ENCODE assay signal across 8 mouse cellular contexts in genomic region chr4:106987725-106988364, GRCm38 (mm10).
DNase-seq lines count a peak whose midpoint lies in the region; ATAC-seq lines count a peak whose summit lies in the region.

No protein-coding gene starts in this region.

- H3K4me2 ChIP-seq in hindbrain, embryonic 16.5 days (ENCODE audit: low read length): no peak overlapping the region; the same call in 1 of the 2 replicates

- H3K9ac ChIP-seq in hindbrain, embryonic 16.5 days (ENCODE audit: low read depth, low read length): no peak overlapping the region

- H3K27ac ChIP-seq in hindbrain, embryonic 16.5 days (ENCODE audit: low read depth, low read length): peak overlapping the region; percentile 18; the same call in 1 of the 2 replicates

- H3K4me3 ChIP-seq in hindbrain, embryonic 16.5 days (ENCODE audit: low read length): no peak overlapping the region
- H3K4me3 ChIP-seq in megakaryocyte, embryonic 14.5 days (replicated peaks): peak overlapping the region; percentile 84

- no peak for ATAC-seq in hindbrain, embryonic 16.5 days

- peak; percentile 81 for DNase-seq in ZHBTc4 (ENCODE audit: low read depth, low spot score)
- peak; percentile 84 to 87 for DNase-seq in cerebellum, postnatal 10 days
- DNase-seq in gastrocnemius, adult 18-20 months (ENCODE audit: low spot score): peak; percentile 91
- peak; percentile 50 for DNase-seq in left cerebral cortex, adult 8-10 months (ENCODE audit: low spot score in 2 of 2)
- peak; percentile 57 for DNase-seq in right cerebral cortex, postnatal 14 days
- DNase-seq in urinary bladder, postnatal 14 days (ENCODE audit: low spot score): peak; percentile 85

- no peaks in the 10 kb centered on the region for H3K9me3 ChIP-seq in hindbrain, embryonic 16.5 days (ENCODE audit: control insufficient read depth, low read length)
- H3K9me3 ChIP-seq in megakaryocyte, embryonic 14.5 days: no peaks in the 10 kb centered on the region

- WGBS in hindbrain, embryonic 16.5 days: 20% methylated on average over 7 of the region's 7 CpGs

- no peaks in the 10 kb centered on the region for H3K36me3 ChIP-seq in hindbrain, embryonic 16.5 days (ENCODE audit: control insufficient read depth, insufficient read depth, low read length)
- peaks cover 42% of the 10 kb centered on the region for H3K36me3 ChIP-seq in megakaryocyte, embryonic 14.5 days (replicated peaks; ENCODE audit: low read length)

- H3K4me1 ChIP-seq in hindbrain, embryonic 16.5 days (ENCODE audit: control insufficient read depth, insufficient read depth, low read depth, low read length): peaks cover 57% of the 10 kb centered on the region
- peaks cover 83% of the 10 kb centered on the region for H3K4me1 ChIP-seq in megakaryocyte, embryonic 14.5 days

- no peaks in the 10 kb centered on the region for H3K27me3 ChIP-seq in hindbrain, embryonic 16.5 days (replicated peaks; ENCODE audit: control insufficient read depth, insufficient read depth, low read length)
- H3K27me3 ChIP-seq in megakaryocyte, embryonic 14.5 days (replicated peaks): peaks cover 2% of the 10 kb centered on the region
